Mouse (Mus musculus) layer of hippocampus, adult 8-10 months (tissue): ENCODE measurements at regions not wholly inside any gene's neighbourhood (a gene's known extent, or its start where the extent isn't known, plus 50 kb on each side); places are given as distances from the start of the nearest gene placed in this dataset.

ENCODE experiments used
- DNase-seq, 2 experiments: peaks; one replicate each; pipeline ENCODE4 v3.0.0; 2022; ENCODE audit warnings: low spot score in 2 of 2

DNA sequence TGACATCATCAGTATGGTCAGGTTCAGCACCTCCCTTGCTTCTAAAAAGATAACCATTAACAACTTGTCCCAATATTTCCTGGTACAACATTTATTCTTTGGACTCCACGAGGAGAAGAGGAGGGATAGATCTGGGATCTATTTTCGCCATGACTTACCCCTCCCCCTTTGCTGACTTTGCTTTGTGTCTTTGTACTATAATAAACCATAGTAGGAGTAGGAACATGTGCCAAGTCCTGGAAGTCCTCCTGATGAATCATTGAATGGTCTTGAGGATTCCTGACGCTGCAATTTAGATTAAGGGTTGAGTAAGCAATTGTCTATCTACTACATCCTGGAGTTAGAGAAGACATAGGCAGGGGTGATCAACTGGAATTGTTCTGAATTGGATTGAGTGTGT is 71.2 kb downstream of the Rbm11 start:
- no peak for DNase-seq

GRCm38 (mm10) chr16:75667589-75667988 is 74.9 kb downstream of the Rbm11 start:
- DNase-seq, result peak; percentile 47 to 48

- DNase-seq, result no peak
These were observed 79.5 kb downstream of the Rbm11 start for GRCm38 (mm10) chr16:75672112-75672511.

DNA sequence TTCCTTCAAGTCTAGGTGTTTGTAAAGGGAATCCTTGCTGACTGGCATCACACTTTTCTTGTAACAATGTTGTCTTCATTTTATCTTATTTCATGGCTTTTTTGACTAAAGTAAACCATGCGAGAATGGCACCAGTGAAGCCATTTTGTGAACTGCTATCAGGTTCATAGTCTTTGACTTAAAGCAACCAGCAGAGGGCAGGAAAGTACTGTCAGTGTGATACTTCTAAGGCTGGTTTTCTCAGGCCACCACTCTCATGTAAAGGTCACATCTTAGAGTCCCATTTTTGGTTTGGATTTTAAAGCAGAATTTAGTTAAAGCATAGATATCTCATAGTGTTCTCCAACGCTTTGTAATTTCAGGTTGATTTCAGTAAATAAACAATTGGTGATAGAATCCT is 83.2 kb downstream of the Rbm11 start:
- DNase-seq, result no peak

DNA sequence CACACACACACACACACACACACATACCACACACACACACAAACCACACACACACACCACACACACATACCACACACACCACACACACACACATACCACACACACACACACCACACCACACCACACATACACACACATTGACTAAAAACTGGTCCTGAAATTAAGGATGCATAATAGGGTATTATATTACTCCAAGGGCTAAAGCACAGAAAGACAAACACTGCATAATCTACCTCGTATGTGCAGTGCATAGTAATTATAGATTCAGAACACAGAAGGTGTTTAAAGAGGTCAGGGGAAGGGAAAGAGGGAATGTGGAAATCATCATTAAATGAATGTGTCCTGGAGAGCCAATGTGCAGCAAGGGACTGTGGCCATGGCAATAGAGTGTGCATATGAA is 84.5 kb downstream of the Rbm11 start:
- DNase-seq, result no peak
